Mouse (Mus musculus) CH12.LX (cell line): ENCODE data around the gene Fam227a. TPM values are rescaled to one million over a fixed set of nuclear protein-coding genes. Genes with fewer than 3 reads are reported as not detected.
A peak's percentile ranks its signal among the peaks of the same experiment; 100 is the strongest.

Source experiments
- DNase-seq: peaks from one replicate; pipeline ENCODE4 v3.0.0-alpha.2; 2013; ENCODE audit errors: extremely low read depth
- H3K27ac ChIP-seq: 2 replicates; pipeline ENCODE4 v1.5.1; 2012; ENCODE audit warnings: low read depth, mild to moderate bottlenecking, control low read depth, moderate library complexity; ENCODE audit not compliant: insufficient read depth
- H3K27me3 ChIP-seq: replicated peaks from 2 replicates; pipeline ENCODE3; 2012; ENCODE audit warnings: inconsistent platforms
- H3K36me3 ChIP-seq, 2 experiments: replicated peaks in 1 of 2; 2 replicates each; pipeline versions ENCODE3 to v1.6.1; 2012; ENCODE audit warnings: inconsistent platforms in 1 of 2, low read length in 1 of 2, mild to moderate bottlenecking in 1 of 2, mixed read lengths in 1 of 2, moderate library complexity in 1 of 2; ENCODE audit not compliant: control insufficient read depth in 1 of 2, insufficient read depth in 1 of 2
- H3K4me1 ChIP-seq, 2 experiments: 2 replicates each; pipeline ENCODE4 v1.6.1; 2012; ENCODE audit warnings: inconsistent platforms in 1 of 2, moderate library complexity in 1 of 2; ENCODE audit not compliant: insufficient read depth in 2 of 2, control insufficient read depth in 1 of 2
- H3K4me2 ChIP-seq: 2 replicates; pipeline ENCODE4 v1.6.1; 2012; ENCODE audit warnings: low read depth, mild to moderate bottlenecking, control low read depth; ENCODE audit not compliant: poor library complexity, insufficient read depth, severe bottlenecking
- H3K4me3 ChIP-seq, 3 experiments: fragments of 150-350 bp in 1 of 3; sonication (generic) in 1 of 3; replicated peaks in 1 of 3; 2 replicates each; pipeline versions ENCODE3 to v1.5.1; 2011 to 2012; ENCODE audit warnings: low read depth in 2 of 3, low read length in 2 of 3, mild to moderate bottlenecking in 2 of 3, moderate library complexity in 2 of 3, control low read depth in 1 of 3, improper control_type of control experiment in 1 of 3, inconsistent platforms in 1 of 3, mixed read lengths in 1 of 3; ENCODE audit not compliant: poor library complexity in 1 of 3
- H3K79me2 ChIP-seq: replicated peaks from 2 replicates; pipeline ENCODE4 v1.6.1; 2012; ENCODE audit warnings: mild to moderate bottlenecking, moderate library complexity; ENCODE audit not compliant: control insufficient read depth, poor library complexity, insufficient read depth, severe bottlenecking; ENCODE audit errors: extremely low read depth
- H3K9ac ChIP-seq: 2 replicates; pipeline ENCODE4 v1.6.1; 2012; ENCODE audit warnings: low read depth, mild to moderate bottlenecking, control low read depth, moderate library complexity; ENCODE audit not compliant: insufficient read depth
- H3K9me3 ChIP-seq: replicated peaks from 2 replicates; pipeline ENCODE3; 2012; ENCODE audit warnings: low read length, inconsistent platforms, mixed read lengths
- CHD1 ChIP-seq: IDR thresholded peaks from 2 replicates; pipeline ENCODE4 v1.6.1; 2012; ENCODE audit warnings: low read depth, low read length, improper control_type of control experiment, inconsistent platforms
- CTCF ChIP-seq, 2 experiments: IDR thresholded peaks in 1 of 2; conservative IDR thresholded peaks in 1 of 2; 2 replicates each; pipeline ENCODE4 v1.5.1; 2011 to 2012; ENCODE audit warnings: low read depth in 2 of 2, low read length in 2 of 2, improper control_type of control experiment in 1 of 2, inconsistent platforms in 1 of 2, mild to moderate bottlenecking in 1 of 2, moderate library complexity in 1 of 2
- E2F4 ChIP-seq: IDR thresholded peaks from 2 replicates; pipeline ENCODE4 v1.6.1; 2011; ENCODE audit warnings: low read depth, low read length, improper control_type of control experiment; ENCODE audit not compliant: insufficient replicate concordance
- EP300 ChIP-seq: IDR thresholded peaks from 2 replicates; pipeline ENCODE4 v1.6.1; 2011; ENCODE audit warnings: low read length, improper control_type of control experiment
- MAFK ChIP-seq: IDR thresholded peaks from 2 replicates; pipeline ENCODE4 v1.6.1; 2011; ENCODE audit warnings: low read length, improper control_type of control experiment; ENCODE audit not compliant: insufficient replicate concordance
- RCOR1 ChIP-seq: conservative IDR thresholded peaks from 2 replicates; pipeline ENCODE4 v1.6.1; 2012; ENCODE audit warnings: low read depth, mild to moderate bottlenecking, inconsistent platforms, low read length, improper control_type of control experiment
- TBP ChIP-seq: conservative IDR thresholded peaks from 2 replicates; pipeline ENCODE4 v1.6.1; 2011; ENCODE audit warnings: low read depth, low read length, improper control_type of control experiment
- UBTF ChIP-seq: IDR thresholded peaks from 2 replicates; pipeline ENCODE4 v1.6.1; 2012; ENCODE audit warnings: low read depth, mild to moderate bottlenecking, inconsistent platforms, low read length, improper control_type of control experiment, moderate library complexity
- USF1 ChIP-seq: IDR thresholded peaks from 2 replicates; pipeline ENCODE4 v1.6.1; 2014; ENCODE audit warnings: low read depth, mild to moderate bottlenecking, inconsistent platforms, low read length, improper control_type of control experiment
- ZKSCAN1 ChIP-seq: IDR thresholded peaks from 2 replicates; pipeline ENCODE4 v1.6.1; 2012; ENCODE audit warnings: low read depth, inconsistent platforms, low read length, improper control_type of control experiment, borderline replicate concordance
- ZMIZ1 ChIP-seq: IDR thresholded peaks from 2 replicates; pipeline ENCODE4 v1.6.1; 2012; ENCODE audit warnings: low read depth, mild to moderate bottlenecking, inconsistent platforms, low read length, improper control_type of control experiment
- ZNF384 ChIP-seq: IDR thresholded peaks from 2 replicates; pipeline ENCODE4 v1.6.1; 2012; ENCODE audit warnings: low read depth, low read length, improper control_type of control experiment, inconsistent platforms
- dilution Hi-C: fragments of 300-500 bp; cut with MboI; formaldehyde crosslinking; loops from 2 replicates; pipeline ENCODE4 v1.14.3; 2020; ENCODE audit warnings: low sequenced_read_pairs; ENCODE audit not compliant: extremely low pct_unique_long_range_greater_than_20kb, extremely low pct_ligation_motif_present
- in situ Hi-C: fragments of 300-500 bp; cut with MboI; formaldehyde crosslinking; loops from 3 replicates; pipeline ENCODE4 v1.14.3; 2019; ENCODE audit warnings: low sequenced_read_pairs, low pct_ligation_motif_present, low pct_unique_long_range_greater_than_20kb, mixed read lengths
- polyA plus RNA-seq: library from polyadenylated mRNA; unstranded; fragments of >175 nt; gene quantifications from 2 replicates; pipeline ENCODE4 v1.2.1, GENCODE M21; 2012; ENCODE audit warnings: low read depth; ENCODE audit not compliant: insufficient read length
- total RNA-seq, 2 experiments: library from RNA; depleted of rRNA; stranded (reverse); fragments of 300-350 nt in 1 of 2; fragments of >200 nt in 1 of 2; gene quantifications; 2 replicates each; pipeline ENCODE4 v1.2.3; 2012 to 2014

Fam227a gene
- total and polyA plus RNA-seq, 3 experiments = 0.20 to 0.48 (median 0.42) TPM

DNA sequence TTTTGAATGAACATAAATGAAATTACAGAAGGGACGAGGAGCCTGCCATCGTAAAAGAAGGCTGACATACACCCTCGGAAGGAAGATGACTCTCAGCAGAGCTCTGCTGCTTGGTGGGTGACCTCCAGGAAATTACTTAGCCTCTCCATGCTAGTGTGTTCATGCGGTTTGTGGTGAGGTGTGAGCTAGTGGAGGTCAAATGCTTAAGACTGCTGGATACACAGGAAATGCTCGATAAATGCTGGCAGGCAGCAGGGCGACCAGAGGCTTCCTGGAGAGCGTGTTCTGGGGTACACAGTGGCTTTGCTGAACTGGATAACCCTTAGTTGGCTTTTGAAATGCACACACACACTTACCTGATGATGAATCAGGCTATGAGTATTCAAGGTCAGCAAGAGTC, 40.3 kb downstream of the Fam227a start:
- in situ Hi-C loops = no loop called here
- dilution Hi-C loops = no loop called here
- no peak overlapping the region for H3K27ac ChIP-seq
- H3K9ac ChIP-seq = no peak overlapping the region
- H3K4me2 ChIP-seq = no peak overlapping the region
- H3K27me3 ChIP-seq = no peaks in the 10 kb centered on the region
- H3K36me3 ChIP-seq = no peaks in the 10 kb centered on the region
- H3K4me1 ChIP-seq = peaks cover 0 to 2% of the 10 kb centered on the region in 2 experiments; a peak in 1 of 4 replicates
- H3K9me3 ChIP-seq = no peaks in the 10 kb centered on the region
- H3K79me2 ChIP-seq = no peaks in the 10 kb centered on the region
- no peak for DNase-seq
- H3K4me3 ChIP-seq = no peak overlapping the region
- TF ChIP-seq EP300 = no peak

DNA sequence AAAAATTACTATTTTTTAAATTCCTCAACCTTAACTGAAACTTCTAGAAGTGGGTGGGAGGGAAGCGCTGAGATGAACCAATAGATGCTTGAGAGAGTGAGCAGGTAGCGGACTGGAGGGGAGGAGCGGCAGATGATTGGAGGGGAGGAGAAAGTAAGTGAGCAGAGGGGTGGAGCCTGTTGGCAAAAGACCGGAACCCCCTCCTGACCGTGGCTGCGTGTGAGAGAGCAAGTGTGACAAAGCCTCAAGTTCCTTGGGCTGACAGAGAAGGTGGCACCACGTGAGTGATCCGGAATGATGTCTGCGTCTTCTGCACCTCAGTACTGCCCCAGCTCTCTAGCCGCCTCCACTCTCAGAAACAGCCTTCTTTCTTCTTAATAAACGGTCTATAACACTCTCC, 41.6 kb downstream of the Fam227a start:
- Histone ChIP-seq H3K4me1 (peaks cover 0 to 2% of the 10 kb centered on the region in 2 experiments; a peak in 1 of 4 replicates), H3K4me3 (no peak overlapping the region), H3K79me2 (no peaks in the 10 kb centered on the region), H3K27ac (no peak overlapping the region), H3K9me3 (no peaks in the 10 kb centered on the region), H3K27me3 (no peaks in the 10 kb centered on the region), H3K9ac (no peak overlapping the region), H3K4me2 (no peak overlapping the region), H3K36me3 (no peaks in the 10 kb centered on the region)
- dilution Hi-C loops (no loop called here), in situ Hi-C loops (no loop called here)
- DNase-seq = no peak
- TF ChIP-seq CHD1 = no peak
- no peak for TF ChIP-seq ZMIZ1
- TF ChIP-seq ZKSCAN1 = no peak
- no peak for TF ChIP-seq RCOR1
- no peak for TF ChIP-seq E2F4
- no peak for TF ChIP-seq MAFK
- no peak for TF ChIP-seq UBTF

DNA sequence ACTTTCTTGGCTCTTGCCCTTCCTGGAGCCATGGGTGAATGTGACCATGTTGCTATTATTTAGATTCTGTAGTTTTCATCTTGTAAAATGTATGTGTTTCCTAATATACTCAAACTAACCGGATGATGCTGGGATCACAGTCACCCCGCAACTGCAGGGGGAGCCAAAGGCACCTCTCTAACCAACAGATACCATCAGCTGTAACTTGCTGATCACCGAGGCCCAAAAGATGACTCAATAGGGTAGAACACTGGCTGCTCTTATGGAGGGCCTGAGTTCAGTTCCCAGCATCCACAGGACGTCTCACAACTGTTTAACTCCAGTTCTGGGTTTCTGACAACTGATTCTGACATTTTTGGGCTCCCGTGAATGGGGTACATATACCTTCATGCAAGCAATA, 42.0 kb downstream of the Fam227a start:
- dilution Hi-C loops = no loop called here
- H3K4me3 ChIP-seq = no peak overlapping the region
- peaks cover 0 to 2% of the 10 kb centered on the region in 2 experiments; a peak in 1 of 4 replicates for H3K4me1 ChIP-seq
- H3K9me3 ChIP-seq = no peaks in the 10 kb centered on the region
- H3K4me2 ChIP-seq = no peak overlapping the region
- H3K79me2 ChIP-seq = no peaks in the 10 kb centered on the region
- in situ Hi-C loops = no loop called here
- no peaks in the 10 kb centered on the region for H3K36me3 ChIP-seq
- no peak overlapping the region for H3K9ac ChIP-seq
- no peak overlapping the region for H3K27ac ChIP-seq
- no peaks in the 10 kb centered on the region for H3K27me3 ChIP-seq
- TF ChIP-seq USF1 (no peak), CTCF (conservative IDR thresholded peaks at IDR 0.05 in 1 of 2, IDR thresholded peaks at IDR 0.05 in 1 of 2; ENCODE audit: low read depth in 2 of 2, low read length in 2 of 2) (peak in 1 of 2 experiments; percentile 29; a peak in 1 of 4 replicates), ZNF384 (no peak), TBP (no peak)
- DNase-seq = no peak
